Mouse (Mus musculus) E14TG2a.4 (cell line): Measurements from ENCODE around the gene Rnf144b.

ENCODE experiments used
- CTCF ChIP-seq: conservative IDR thresholded peaks from 2 replicates; pipeline ENCODE4 v1.5.1; 2014; ENCODE audit warnings: low read length
- POU5F1 ChIP-seq: IDR thresholded peaks from 2 replicates; pipeline ENCODE4 v1.6.1; 2014; ENCODE audit warnings: low read length, borderline replicate concordance

GRCm38 (mm10) chr13:47243569-47243968 lies 121.1 kb downstream of the Rnf144b start:
- TF ChIP-seq CTCF (no peak), POU5F1 (no peak)
